Mouse (Mus musculus): ENCODE data around the gene Gcnt2. TPM values are rescaled to one million over a fixed set of nuclear protein-coding genes. Genes with fewer than 3 reads are reported as not detected.

Gene Gcnt2
- polyA plus RNA-seq, 1 experiment: 9.2 TPM

GRCm38 (mm10) chr13:40911951-40912350 lies 52.4 kb downstream of the Gcnt2 start:
- no peak overlapping the region for H3K4me3 ChIP-seq (ENCODE audit: insufficient read depth, low read depth, low read length)
- H3K27ac ChIP-seq (ENCODE audit: insufficient read depth, low read depth, low read length): no peak overlapping the region
- H3K4me1 ChIP-seq (ENCODE audit: control insufficient read depth, insufficient read depth, low read length): peaks cover 13% of the 10 kb centered on the region
- no peak for DNase-seq
- no peak for TF ChIP-seq CTCF (conservative IDR thresholded peaks at IDR 0.05; ENCODE audit: insufficient read depth, insufficient read length, low read depth, low read length)
- H3K36me3 ChIP-seq (ENCODE audit: control insufficient read depth, insufficient read depth, low read length): no peaks in the 10 kb centered on the region
- WGBS: 94% methylated on average over 6 of the region's 6 CpGs
- H3K27me3 ChIP-seq (replicated peaks; ENCODE audit: control insufficient read depth, insufficient read depth, low read length): no peaks in the 10 kb centered on the region

DNA sequence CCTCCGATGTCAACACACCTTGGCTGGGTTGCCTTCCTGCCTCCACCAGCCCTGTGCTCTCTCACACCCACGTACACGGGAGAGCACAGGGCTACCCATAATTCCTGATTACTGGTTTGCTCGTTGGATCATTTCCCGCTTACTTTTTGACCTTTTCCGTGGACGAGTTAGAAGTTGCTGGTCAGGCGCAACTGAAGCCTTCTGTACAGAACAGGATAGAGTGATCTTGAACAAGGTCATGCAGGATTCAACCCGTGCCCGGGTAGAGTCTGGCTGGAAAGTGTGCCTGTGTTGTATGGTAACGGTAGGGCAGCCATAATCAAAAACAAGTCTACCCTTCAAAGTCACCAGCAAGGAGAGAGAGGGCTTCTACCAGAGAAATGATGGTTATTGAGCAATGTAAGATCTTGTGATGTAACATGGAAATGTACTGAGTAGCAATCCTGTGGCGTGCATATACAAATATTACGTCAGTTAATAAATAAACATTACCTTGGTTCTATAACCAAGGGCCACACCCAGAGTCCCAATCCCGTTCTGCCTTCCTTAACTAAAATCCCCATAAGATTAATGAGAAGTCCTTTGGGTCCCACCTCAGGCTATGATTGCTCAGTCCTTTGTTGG lies 54.0 kb downstream of the Gcnt2 start:
- Histone ChIP-seq H3K36me3 (ENCODE audit: control insufficient read depth, insufficient read depth, low read length) (no peaks in the 10 kb centered on the region), H3K4me1 (ENCODE audit: control insufficient read depth, insufficient read depth, low read length) (peaks cover 12% of the 10 kb centered on the region), H3K27me3 (replicated peaks; ENCODE audit: control insufficient read depth, insufficient read depth, low read length) (no peaks in the 10 kb centered on the region), H3K4me3 (ENCODE audit: insufficient read depth, low read depth, low read length) (no peak overlapping the region), H3K27ac (ENCODE audit: insufficient read depth, low read depth, low read length) (peak overlapping the region; percentile 62)
- no peak for TF ChIP-seq CTCF (conservative IDR thresholded peaks at IDR 0.05; ENCODE audit: insufficient read depth, insufficient read length, low read depth, low read length)
- no peak for TF ChIP-seq POLR2A (IDR thresholded peaks at IDR 0.05; ENCODE audit: low read depth, low read length)
- DNase-seq: peak; percentile 52
- WGBS: 56% methylated on average over 14 of the region's 14 CpGs

DNA sequence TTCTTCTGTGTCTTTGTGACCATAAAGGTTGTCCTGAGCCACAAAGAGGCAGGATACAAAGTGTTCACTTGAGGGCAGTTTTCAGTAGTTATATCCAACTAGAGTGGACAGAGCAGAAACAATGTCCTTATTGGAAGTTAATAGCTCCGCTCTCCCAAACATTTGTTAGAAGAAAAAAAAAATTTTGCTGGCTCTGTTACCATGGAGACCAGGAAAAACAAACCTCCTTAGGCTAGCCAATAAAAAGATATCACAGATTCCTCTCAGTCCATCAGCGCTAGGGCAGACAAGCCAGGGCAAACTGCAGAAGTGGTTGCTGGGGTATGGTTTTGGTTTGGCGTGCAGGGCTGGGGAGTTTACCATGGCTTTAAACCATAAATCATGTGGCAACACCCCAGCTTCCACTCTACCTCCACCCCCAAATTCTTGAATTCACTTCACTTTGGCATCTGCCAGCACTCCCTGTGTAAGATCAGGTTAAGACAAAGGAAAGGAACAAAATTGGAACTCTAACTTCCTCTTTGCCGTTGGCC lies 54.6 kb downstream of the Gcnt2 start:
- H3K4me3 ChIP-seq (ENCODE audit: insufficient read depth, low read depth, low read length): no peak overlapping the region
- H3K36me3 ChIP-seq (ENCODE audit: control insufficient read depth, insufficient read depth, low read length): no peaks in the 10 kb centered on the region
- peak overlapping the region; percentile 62 for H3K27ac ChIP-seq (ENCODE audit: insufficient read depth, low read depth, low read length)
- peaks cover 12% of the 10 kb centered on the region for H3K4me1 ChIP-seq (ENCODE audit: control insufficient read depth, insufficient read depth, low read length)
- TF ChIP-seq POLR2A (IDR thresholded peaks at IDR 0.05; ENCODE audit: low read depth, low read length) (no peak), CTCF (conservative IDR thresholded peaks at IDR 0.05; ENCODE audit: insufficient read depth, insufficient read length, low read depth, low read length) (no peak)
- DNase-seq: no peak
- H3K27me3 ChIP-seq (replicated peaks; ENCODE audit: control insufficient read depth, insufficient read depth, low read length): no peaks in the 10 kb centered on the region
- WGBS: 56% methylated on average over 4 of the region's 4 CpGs

- WGBS: 26% methylated on average over 21 of the region's 21 CpGs
- Histone ChIP-seq H3K36me3 (ENCODE audit: control insufficient read depth, insufficient read depth, low read length) (no peaks in the 10 kb centered on the region), H3K4me3 (ENCODE audit: insufficient read depth, low read depth, low read length) (0 out of 2 replicates have a peak overlapping the region, but pooled peaks have one; percentile 47), H3K4me1 (ENCODE audit: control insufficient read depth, insufficient read depth, low read length) (peaks cover 14% of the 10 kb centered on the region), H3K27ac (ENCODE audit: insufficient read depth, low read depth, low read length) (no peak overlapping the region), H3K27me3 (replicated peaks; ENCODE audit: control insufficient read depth, insufficient read depth, low read length) (no peaks in the 10 kb centered on the region)
- no peak for TF ChIP-seq CTCF (conservative IDR thresholded peaks at IDR 0.05; ENCODE audit: insufficient read depth, insufficient read length, low read depth, low read length)
- no peak for TF ChIP-seq POLR2A (IDR thresholded peaks at IDR 0.05; ENCODE audit: low read depth, low read length)
- no peak for DNase-seq
Observed at GRCm38 (mm10) chr13:40916321-40917160, 57.0 kb downstream of the Gcnt2 start.

DNA sequence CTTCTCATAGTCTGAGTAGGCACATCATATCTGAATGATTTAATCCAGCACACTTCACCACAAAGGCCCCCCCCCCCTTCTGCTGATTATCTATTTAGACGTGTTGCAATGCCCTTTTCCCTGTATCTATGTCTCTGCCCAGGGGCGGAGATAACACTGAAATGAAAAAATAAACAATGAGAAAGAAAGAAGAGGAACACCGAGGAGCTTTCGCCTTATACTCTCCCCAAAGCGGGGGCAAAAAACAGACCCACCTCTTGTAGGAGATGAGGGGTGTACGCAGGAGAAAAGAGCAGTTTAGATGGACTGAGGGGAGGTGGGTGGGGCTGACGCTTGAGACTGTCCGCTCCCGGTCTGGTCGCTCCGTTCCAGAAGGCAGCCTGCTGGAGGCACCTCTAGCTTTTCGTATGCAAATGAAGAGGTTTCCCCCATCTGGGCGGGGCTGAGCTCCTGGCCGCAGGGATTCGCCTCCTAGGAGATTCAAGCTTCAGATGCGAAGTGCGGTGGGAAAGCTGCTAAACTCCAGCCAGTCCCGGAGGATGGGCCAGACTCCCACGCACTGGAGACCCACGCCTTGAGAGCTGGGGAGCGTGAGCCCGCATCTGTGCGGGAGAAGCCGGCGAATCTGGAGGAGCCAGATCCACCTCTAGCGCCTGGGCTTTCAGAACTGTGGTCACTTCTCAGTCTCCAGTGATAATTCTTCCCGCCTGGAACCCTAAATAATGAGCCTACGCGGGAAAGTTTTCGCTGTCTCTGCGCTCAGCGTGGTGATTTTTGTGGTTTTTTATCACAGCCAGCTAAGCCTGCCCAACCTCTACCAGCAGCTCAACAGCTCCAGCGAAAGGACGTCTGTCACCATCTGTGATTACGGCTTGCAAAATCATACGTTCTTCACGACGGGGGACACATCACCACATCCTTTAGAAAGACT lies 57.9 kb downstream of the Gcnt2 start:
- Histone ChIP-seq H3K4me1 (ENCODE audit: control insufficient read depth, insufficient read depth, low read length) (peaks cover 14% of the 10 kb centered on the region), H3K4me3 (ENCODE audit: insufficient read depth, low read depth, low read length) (peak overlapping the region; percentile 47), H3K27ac (ENCODE audit: insufficient read depth, low read depth, low read length) (no peak overlapping the region), H3K36me3 (ENCODE audit: control insufficient read depth, insufficient read depth, low read length) (no peaks in the 10 kb centered on the region), H3K27me3 (replicated peaks; ENCODE audit: control insufficient read depth, insufficient read depth, low read length) (no peaks in the 10 kb centered on the region)
- WGBS: 3% methylated on average over 38 of the region's 38 CpGs
- TF ChIP-seq CTCF (conservative IDR thresholded peaks at IDR 0.05; ENCODE audit: insufficient read depth, insufficient read length, low read depth, low read length) (no peak), POLR2A (IDR thresholded peaks at IDR 0.05; ENCODE audit: low read depth, low read length) (no peak)
- peak; percentile 85 for DNase-seq

DNA sequence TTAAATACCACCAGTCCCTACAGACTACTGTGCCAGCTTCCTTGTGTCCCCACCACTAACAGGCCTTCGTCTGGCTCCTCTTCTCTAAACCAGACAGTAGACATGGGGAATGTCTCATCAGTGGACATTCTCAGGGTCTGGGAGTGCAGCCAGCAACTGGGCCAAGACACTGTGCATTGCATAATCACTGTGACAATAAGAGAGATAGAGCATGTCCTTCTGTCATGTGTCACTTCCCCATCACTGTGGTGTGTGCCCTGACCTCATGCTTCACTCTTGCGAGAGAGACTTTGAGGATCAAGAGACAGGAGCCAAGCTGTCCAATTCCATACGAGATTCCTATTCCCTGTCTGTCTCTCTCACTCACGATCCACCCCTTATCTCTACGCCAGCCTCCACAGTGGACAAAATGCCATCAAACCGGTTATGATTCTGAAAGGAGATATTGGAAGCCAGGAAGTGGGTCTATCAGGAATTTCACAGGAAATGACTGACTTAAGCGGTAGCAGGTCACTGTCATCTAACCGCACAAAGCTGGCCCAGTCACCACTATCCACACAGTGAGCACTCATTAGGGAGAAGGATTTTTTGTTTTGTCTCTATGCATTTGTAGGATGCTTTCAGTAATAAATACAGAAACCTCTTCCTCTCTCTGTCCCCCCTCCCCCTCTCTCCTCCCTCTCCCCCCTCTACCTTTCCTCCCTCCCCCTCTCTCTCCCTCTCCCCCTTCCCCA lies 61.9 kb downstream of the Gcnt2 start:
- H3K4me3 ChIP-seq (ENCODE audit: insufficient read depth, low read depth, low read length): no peak overlapping the region
- TF ChIP-seq CTCF (conservative IDR thresholded peaks at IDR 0.05; ENCODE audit: insufficient read depth, insufficient read length, low read depth, low read length): no peak
- TF ChIP-seq POLR2A (IDR thresholded peaks at IDR 0.05; ENCODE audit: low read depth, low read length): no peak
- no peaks in the 10 kb centered on the region for H3K36me3 ChIP-seq (ENCODE audit: control insufficient read depth, insufficient read depth, low read length)
- H3K27ac ChIP-seq (ENCODE audit: insufficient read depth, low read depth, low read length): no peak overlapping the region
- WGBS: 50% methylated on average over 8 of the region's 8 CpGs
- no peaks in the 10 kb centered on the region for H3K27me3 ChIP-seq (replicated peaks; ENCODE audit: control insufficient read depth, insufficient read depth, low read length)
- H3K4me1 ChIP-seq (ENCODE audit: control insufficient read depth, insufficient read depth, low read length): peaks cover 9% of the 10 kb centered on the region
- DNase-seq: peak; percentile 72
